Mouse (Mus musculus): Measurements from ENCODE around the gene Actl6a. TPM values are rescaled to one million over a fixed set of nuclear protein-coding genes. Genes with fewer than 3 reads are reported as not detected.

Actl6a gene
- polyA plus RNA-seq, 1 experiment from 2014 or later, result 285 TPM

DNA sequence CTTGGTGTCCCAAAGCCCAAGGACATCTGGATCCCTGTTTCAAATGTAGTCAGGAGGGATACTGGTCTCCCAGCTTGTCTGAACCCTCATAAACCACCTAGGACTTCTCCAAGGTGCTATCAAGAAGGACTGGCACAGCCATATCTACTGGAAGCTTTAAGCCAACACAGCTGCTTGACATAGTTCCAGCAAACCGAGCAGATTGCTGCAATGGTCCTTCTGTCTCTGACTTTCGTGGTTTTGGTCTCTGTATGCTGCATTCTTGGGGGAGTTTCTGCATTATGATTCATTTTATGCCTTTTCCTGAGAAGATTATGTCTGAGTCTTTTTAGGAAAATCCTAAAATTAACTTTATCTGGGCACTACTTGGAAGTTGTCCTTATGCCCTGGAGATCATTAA lies 64.7 kb downstream of the Actl6a start:
- DNase-seq (ENCODE audit: low spot score) (no peak), ATAC-seq (replicated peaks; ENCODE audit: insufficient number of reproducible peaks, low FRiP score, low TSS enrichment, low read depth) (no peak)
- no peak overlapping the region for H3K4me2 ChIP-seq (ENCODE audit: low read depth, low read length)
- no peak overlapping the region for H3K4me3 ChIP-seq (ENCODE audit: low read depth, low read length)
- no peak overlapping the region for H3K27ac ChIP-seq (replicated peaks; ENCODE audit: low read depth, low read length)
- H3K27me3 ChIP-seq (ENCODE audit: control insufficient read depth, insufficient read depth, low read length), result no peaks in the 10 kb centered on the region
- 85% methylated on average over 2 of the region's 2 CpGs for WGBS
- no peaks in the 10 kb centered on the region for H3K4me1 ChIP-seq (ENCODE audit: control insufficient read depth, insufficient read depth, low read length)
- H3K9me3 ChIP-seq (replicated peaks; ENCODE audit: control insufficient read depth, low read length), result no peaks in the 10 kb centered on the region
- no peak overlapping the region for H3K9ac ChIP-seq (replicated peaks; ENCODE audit: low read length)
- H3K36me3 ChIP-seq (replicated peaks; ENCODE audit: control insufficient read depth, insufficient read depth, low read depth, low read length), result no peaks in the 10 kb centered on the region

Other genes starting within 250 kb of the Actl6a start
- not detected in 2 replicates for gene Kcnmb3, start 214.1 kb upstream of the Actl6a start, polyA plus RNA-seq (2014; fragmentation: Nextera tagmentation; extraction: Ambion mirVana)
- 51.7 and 54.3 TPM in 2 replicates for gene Zfp639, start 196.0 kb upstream of the Actl6a start, polyA plus RNA-seq (2014; fragmentation: Nextera tagmentation; extraction: Ambion mirVana)
- 28.9 and 36.5 TPM in 2 replicates for gene Mfn1, start 176.8 kb upstream of the Actl6a start, polyA plus RNA-seq (2014; fragmentation: Nextera tagmentation; extraction: Ambion mirVana)
- gene Gnb4, start 89.7 kb upstream of the Actl6a start, polyA plus RNA-seq (2014; fragmentation: Nextera tagmentation; extraction: Ambion mirVana), result 47.3 and 48.5 TPM in 2 replicates
- 333 and 337 TPM in 2 replicates for gene Ndufb5, start 30.7 kb downstream of the Actl6a start, polyA plus RNA-seq (2014; fragmentation: Nextera tagmentation; extraction: Ambion mirVana)
- gene Mrpl47, start 31.3 kb downstream of the Actl6a start, polyA plus RNA-seq (2014; fragmentation: Nextera tagmentation; extraction: Ambion mirVana), result 41.9 and 50.4 TPM in 2 replicates
- gene Usp13, start 111.2 kb downstream of the Actl6a start, polyA plus RNA-seq (2014; fragmentation: Nextera tagmentation; extraction: Ambion mirVana), result 4.6 TPM in 2 replicates

Data from embryonic facial prominence, embryonic 11.5 days (tissue).